ENCODE assay signal across 8 mouse cellular contexts in genomic region chr1:52597761-52598160, GRCm38 (mm10). TPM values are rescaled to one million over a fixed set of nuclear protein-coding genes. Genes with fewer than 3 reads are reported as not detected.
DNase-seq lines count a peak whose midpoint lies in the region; ATAC-seq and TF ChIP-seq lines count a peak whose summit lies in the region.

No protein-coding gene starts in this region.

- no peak overlapping the region for H3K4me3 ChIP-seq in hindbrain, embryonic 11.5 days (ENCODE audit: low read depth, low read length)
- no peak overlapping the region for H3K4me3 ChIP-seq in hindbrain, embryonic 10.5 days
- H3K4me3 ChIP-seq in intestine, postnatal 0 days (ENCODE audit: low read depth, low read length): no peak overlapping the region
- H3K4me3 ChIP-seq in limb, embryonic 14.5 days (replicated peaks; ENCODE audit: low read length): no peak overlapping the region
- no peak overlapping the region for H3K4me3 ChIP-seq in neural tube, embryonic 15.5 days (replicated peaks)

- peak; percentile 8 for DNase-seq in hindbrain, embryonic 11.5 days (ENCODE audit: low spot score)
- no peak for DNase-seq in hindbrain, embryonic 10.5 days (ENCODE audit: low spot score)
- DNase-seq in c-Kit-positive CD71-positive TER-119-negative erythroid progenitor cells, embryonic 14.5 days (ENCODE audit: low read depth): peak; percentile 34
- peak; percentile 25 to 46 for DNase-seq in frontal cortex, postnatal 25 days (ENCODE audit: low spot score in 2 of 2)
- no peak for DNase-seq in limb, embryonic 14.5 days (ENCODE audit: low spot score)
- peak; percentile 73 to 77 for DNase-seq in thymus, postnatal 36 days

- no peak for ATAC-seq in hindbrain, embryonic 11.5 days (ENCODE audit: low FRiP score)
- ATAC-seq in intestine, postnatal 0 days: no peak
- no peak for ATAC-seq in limb, embryonic 14.5 days (ENCODE audit: low FRiP score, low read depth)
- ATAC-seq in neural tube, embryonic 15.5 days (ENCODE audit: low FRiP score): peak; percentile 50; the same call in 1 of the 2 replicates

- WGBS in hindbrain, embryonic 11.5 days: 56% methylated on average over 11 of the region's 11 CpGs
- WGBS in hindbrain, embryonic 10.5 days: 45% methylated on average over 11 of the region's 11 CpGs
- WGBS in intestine, postnatal 0 days: 23% methylated on average over 11 of the region's 11 CpGs
- 54% methylated on average over 11 of the region's 11 CpGs for WGBS in limb, embryonic 14.5 days
- WGBS in neural tube, embryonic 15.5 days: 44% methylated on average over 11 of the region's 11 CpGs

- no peaks in the 10 kb centered on the region for H3K4me1 ChIP-seq in hindbrain, embryonic 11.5 days (replicated peaks; ENCODE audit: control insufficient read depth, insufficient read depth, low read length)
- 0 out of 2 replicates have a peak, but pooled peaks cover 3% of the 10 kb centered on the region for H3K4me1 ChIP-seq in hindbrain, embryonic 10.5 days (replicated peaks)
- H3K4me1 ChIP-seq in intestine, postnatal 0 days (replicated peaks; ENCODE audit: control insufficient read depth, insufficient read depth, low read length): no peaks in the 10 kb centered on the region
- peaks cover 3% of the 10 kb centered on the region; the same call in 1 of the 2 replicates for H3K4me1 ChIP-seq in limb, embryonic 14.5 days (ENCODE audit: control insufficient read depth, insufficient read depth, low read length)
- H3K4me1 ChIP-seq in neural tube, embryonic 15.5 days: peaks cover 5% of the 10 kb centered on the region; the same call in 1 of the 2 replicates

- no peak for TF ChIP-seq CTCF in intestine, postnatal 0 days (IDR thresholded peaks at IDR 0.05; ENCODE audit: low read depth)

- H3K27ac ChIP-seq in hindbrain, embryonic 11.5 days (ENCODE audit: low read depth, low read length): no peak overlapping the region
- no peak overlapping the region for H3K27ac ChIP-seq in hindbrain, embryonic 10.5 days
- H3K27ac ChIP-seq in intestine, postnatal 0 days (ENCODE audit: low read depth, low read length): no peak overlapping the region
- no peak overlapping the region for H3K27ac ChIP-seq in limb, embryonic 14.5 days (replicated peaks; ENCODE audit: low read depth, low read length)
- no peak overlapping the region for H3K27ac ChIP-seq in neural tube, embryonic 15.5 days (replicated peaks)

- no peak overlapping the region for H3K4me2 ChIP-seq in hindbrain, embryonic 11.5 days (replicated peaks; ENCODE audit: low read depth, low read length)
- peak overlapping the region; percentile 37 for H3K4me2 ChIP-seq in intestine, postnatal 0 days (replicated peaks; ENCODE audit: low read depth)
- H3K4me2 ChIP-seq in limb, embryonic 14.5 days (replicated peaks; ENCODE audit: low read depth, low read length, severe bottlenecking): peak overlapping the region; percentile 30
- H3K4me2 ChIP-seq in neural tube, embryonic 15.5 days: peak overlapping the region; percentile 41

- H3K9ac ChIP-seq in hindbrain, embryonic 11.5 days (ENCODE audit: low read depth, low read length): no peak overlapping the region
- H3K9ac ChIP-seq in intestine, postnatal 0 days (ENCODE audit: low read depth, low read length): no peak overlapping the region
- H3K9ac ChIP-seq in limb, embryonic 14.5 days (ENCODE audit: low read depth, low read length, severe bottlenecking): no peak overlapping the region
- H3K9ac ChIP-seq in neural tube, embryonic 15.5 days (replicated peaks): no peak overlapping the region

- H3K9me3 ChIP-seq in hindbrain, embryonic 11.5 days (ENCODE audit: control insufficient read depth, low read length): no peaks in the 10 kb centered on the region
- no peaks in the 10 kb centered on the region for H3K9me3 ChIP-seq in hindbrain, embryonic 10.5 days
- H3K9me3 ChIP-seq in intestine, postnatal 0 days (ENCODE audit: control insufficient read depth): no peaks in the 10 kb centered on the region
- H3K9me3 ChIP-seq in limb, embryonic 14.5 days (ENCODE audit: control insufficient read depth, low read length): no peaks in the 10 kb centered on the region
- H3K9me3 ChIP-seq in neural tube, embryonic 15.5 days (replicated peaks): no peaks in the 10 kb centered on the region

- no peaks in the 10 kb centered on the region for H3K27me3 ChIP-seq in hindbrain, embryonic 11.5 days (ENCODE audit: control insufficient read depth, insufficient read depth, low read length)
- H3K27me3 ChIP-seq in hindbrain, embryonic 10.5 days (ENCODE audit: insufficient read depth, poor library complexity, severe bottlenecking): no peaks in the 10 kb centered on the region
- H3K27me3 ChIP-seq in intestine, postnatal 0 days (replicated peaks; ENCODE audit: control insufficient read depth, insufficient read depth, low read length): no peaks in the 10 kb centered on the region
- no peaks in the 10 kb centered on the region for H3K27me3 ChIP-seq in limb, embryonic 14.5 days (ENCODE audit: control insufficient read depth, insufficient read depth, low read length)
- no peaks in the 10 kb centered on the region for H3K27me3 ChIP-seq in neural tube, embryonic 15.5 days (replicated peaks)

- TF ChIP-seq POLR2A in limb, embryonic 14.5 days (IDR thresholded peaks at IDR 0.05; ENCODE audit: borderline replicate concordance, extremely low read depth, insufficient read depth, insufficient read length): no peak

- no peaks in the 10 kb centered on the region for H3K36me3 ChIP-seq in hindbrain, embryonic 11.5 days (ENCODE audit: control insufficient read depth, insufficient read depth, low read length)
- H3K36me3 ChIP-seq in hindbrain, embryonic 10.5 days: no peaks in the 10 kb centered on the region
- H3K36me3 ChIP-seq in intestine, postnatal 0 days (ENCODE audit: control insufficient read depth, insufficient read depth): no peaks in the 10 kb centered on the region
- no peaks in the 10 kb centered on the region for H3K36me3 ChIP-seq in limb, embryonic 14.5 days (ENCODE audit: control insufficient read depth, insufficient read depth, low read length)
- no peaks in the 10 kb centered on the region for H3K36me3 ChIP-seq in neural tube, embryonic 15.5 days

RNA-seq across cellular contexts. Expression of gene Nemp2, which starts 32.7 kb away (rescaled TPM):
- 11.7 and 12.2 TPM in 2 replicates for polyA plus RNA-seq in hindbrain, embryonic 11.5 days (2014; fragmentation: Nextera tagmentation; extraction: Ambion mirVana)
- 8.4 and 10.5 TPM in 2 replicates for polyA plus RNA-seq in hindbrain, embryonic 10.5 days (2016; fragmentation: Nextera tagmentation; extraction: Ambion mirVana)
- 2.0 and 2.1 TPM in 2 replicates for polyA plus RNA-seq in intestine, postnatal 0 days (2015; fragmentation: Nextera tagmentation; extraction: Ambion mirVana)
- polyA plus RNA-seq in limb, embryonic 14.5 days (2012; rRNA removed): 24.7 and 29.9 TPM in 2 replicates
- polyA plus RNA-seq in limb, embryonic 14.5 days (2014; fragmentation: Nextera tagmentation; extraction: Ambion mirVana): 11.8 and 11.9 TPM in 2 replicates
- 3.8 and 5.8 TPM in 2 replicates for polyA plus RNA-seq in neural tube, embryonic 15.5 days (2015; fragmentation: Nextera tagmentation; extraction: Ambion mirVana)

Comparison
In these comparisons a context has a peak if more than half of its experiments do, and no peak if none do; other contexts are left out.
1. DNase-seq: peak in hindbrain, embryonic 11.5 days (single experiment), c-Kit-positive CD71-positive TER-119-negative erythroid progenitor cells, embryonic 14.5 days (single experiment), frontal cortex, postnatal 25 days (2 of 2) and thymus, postnatal 36 days (2 of 2); none in hindbrain, embryonic 10.5 days (single experiment) and limb, embryonic 14.5 days (single experiment).